Mouse (Mus musculus): ENCODE measurements around the gene Sec62. TPM values are rescaled to one million over a fixed set of nuclear protein-coding genes. Genes with fewer than 3 reads are reported as not detected.

Sec62 gene
- polyA plus RNA-seq (2014; fragmentation: Illumina TruSeq; extraction: RNeasy Lipid Tissue Mini Kit (QIAGEN cat#74804); ENCODE audit: low read depth, low replicate concordance): 453 TPM

DNA sequence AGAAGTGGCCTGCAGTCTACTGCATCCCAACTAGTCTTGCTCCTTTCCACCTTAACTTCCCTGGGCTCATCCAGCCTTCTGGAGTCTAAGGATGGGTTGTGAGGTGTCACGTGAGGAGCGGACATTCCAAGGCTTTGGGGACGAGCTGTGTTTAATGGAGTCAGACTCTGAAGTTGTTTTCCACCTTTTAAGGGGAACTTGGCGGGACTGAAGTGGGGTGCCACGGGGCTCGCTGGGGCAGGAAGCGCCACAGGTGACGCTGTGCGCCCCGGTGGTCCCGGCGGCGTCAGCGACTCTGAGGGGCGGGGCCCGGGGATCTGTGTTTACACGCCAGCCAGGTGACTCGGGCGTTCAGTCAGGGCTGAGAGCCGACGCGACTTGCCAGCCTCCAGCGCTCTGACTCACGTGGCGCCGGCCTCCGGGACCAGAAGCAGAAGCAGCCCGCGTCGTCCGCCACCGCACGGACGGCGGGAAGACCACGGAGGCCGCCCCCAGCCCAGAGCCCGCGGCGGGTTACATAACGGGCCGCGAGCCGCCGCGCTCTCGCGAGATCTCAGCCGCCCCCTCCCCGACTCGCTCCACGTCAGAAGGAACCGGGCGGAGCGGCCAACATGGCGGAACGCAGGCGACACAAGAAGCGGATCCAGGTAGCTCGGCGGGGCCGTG lies at the start of gene Sec62:
Gene Sec62 (plus strand): TSS at position 139 of the 666 bp plus-strand sequence.

GRCm38 (mm10) chr3:30746006-30746405 lies 46.7 kb upstream of the Sec62 start, which contains the start of gene Samd7:
TSS of gene Samd7 (plus strand) at chr3:30746293.

GRCm38 (mm10) chr3:30855604-30856458 lies 63.2 kb downstream of the Sec62 start, which contains the start of gene Gpr160:
TSS of gene Gpr160 (plus strand) at chr3:30855950.

Other genes starting within 250 kb of the Sec62 start
- 72.1 TPM for gene Mecom, start 244.9 kb upstream of the Sec62 start, polyA plus RNA-seq (2014; fragmentation: Illumina TruSeq; extraction: RNeasy Lipid Tissue Mini Kit (QIAGEN cat#74804); ENCODE audit: low read depth, low replicate concordance)
- not detected for gene Actrt3, start 192.9 kb upstream of the Sec62 start, polyA plus RNA-seq (2014; fragmentation: Illumina TruSeq; extraction: RNeasy Lipid Tissue Mini Kit (QIAGEN cat#74804); ENCODE audit: low read depth, low replicate concordance)
- gene Mynn, start 190.8 kb upstream of the Sec62 start, polyA plus RNA-seq (2014; fragmentation: Illumina TruSeq; extraction: RNeasy Lipid Tissue Mini Kit (QIAGEN cat#74804); ENCODE audit: low read depth, low replicate concordance): 40.3 TPM
- 0.24 TPM for gene Lrriq4, start 148.4 kb upstream of the Sec62 start, polyA plus RNA-seq (2014; fragmentation: Illumina TruSeq; extraction: RNeasy Lipid Tissue Mini Kit (QIAGEN cat#74804); ENCODE audit: low read depth, low replicate concordance)
- 2.9 TPM for gene Lrrc34, start 145.0 kb upstream of the Sec62 start, polyA plus RNA-seq (2014; fragmentation: Illumina TruSeq; extraction: RNeasy Lipid Tissue Mini Kit (QIAGEN cat#74804); ENCODE audit: low read depth, low replicate concordance)
- gene Lrrc31, start 93.0 kb upstream of the Sec62 start, polyA plus RNA-seq (2014; fragmentation: Illumina TruSeq; extraction: RNeasy Lipid Tissue Mini Kit (QIAGEN cat#74804); ENCODE audit: low read depth, low replicate concordance): 15.0 TPM
- gene Samd7, start 46.6 kb upstream of the Sec62 start, polyA plus RNA-seq (2014; fragmentation: Illumina TruSeq; extraction: RNeasy Lipid Tissue Mini Kit (QIAGEN cat#74804); ENCODE audit: low read depth, low replicate concordance): not detected
- gene Gpr160, start 63.1 kb downstream of the Sec62 start, polyA plus RNA-seq (2014; fragmentation: Illumina TruSeq; extraction: RNeasy Lipid Tissue Mini Kit (QIAGEN cat#74804); ENCODE audit: low read depth, low replicate concordance): 49.6 TPM
- 30.8 TPM for gene Phc3, start 176.5 kb downstream of the Sec62 start, polyA plus RNA-seq (2014; fragmentation: Illumina TruSeq; extraction: RNeasy Lipid Tissue Mini Kit (QIAGEN cat#74804); ENCODE audit: low read depth, low replicate concordance)
- gene Prkci, start 202.9 kb downstream of the Sec62 start, polyA plus RNA-seq (2014; fragmentation: Illumina TruSeq; extraction: RNeasy Lipid Tissue Mini Kit (QIAGEN cat#74804); ENCODE audit: low read depth, low replicate concordance): 52.4 TPM